Mouse (Mus musculus) lung, embryonic 14.5 days (tissue): ENCODE results near the gene Cacna2d1. TPM values are rescaled to one million over a fixed set of nuclear protein-coding genes. Genes with fewer than 3 reads are reported as not detected.

Source experiments
- ATAC-seq: fragments of 200-750 bp; cut with Nextera tagmentation; 2 replicates; pipeline ENCODE4 v1.8.0; 2017; ENCODE audit warnings: mild to moderate bottlenecking, moderate TSS enrichment, moderate library complexity; ENCODE audit not compliant: insufficient read depth
- DNase-seq: peaks from one replicate; pipeline ENCODE4 v3.0.0-alpha.2; 2015
- H3K27ac ChIP-seq: fragments of 300-500 bp; sonication (generic); 2 replicates; pipeline ENCODE4 v1.5.1; 2014; ENCODE audit warnings: low read depth, mild to moderate bottlenecking, moderate library complexity
- H3K27me3 ChIP-seq: fragments of 300-500 bp; sonication (generic); 2 replicates; pipeline ENCODE4 v1.6.1; 2014; ENCODE audit warnings: low read length, control low read depth; ENCODE audit not compliant: insufficient read depth
- H3K36me3 ChIP-seq: fragments of 300-500 bp; sonication (generic); 2 replicates; pipeline ENCODE4 v1.6.1; 2014; ENCODE audit warnings: control low read depth; ENCODE audit not compliant: insufficient read depth
- H3K4me1 ChIP-seq: fragments of 300-500 bp; sonication (generic); 2 replicates; pipeline ENCODE4 v1.6.1; 2014; ENCODE audit warnings: antibody characterized with exemption, control low read depth; ENCODE audit not compliant: insufficient read depth
- H3K4me2 ChIP-seq: fragments of 300-500 bp; sonication (generic); 2 replicates; pipeline ENCODE4 v1.6.1; 2014; ENCODE audit warnings: mild to moderate bottlenecking
- H3K4me3 ChIP-seq: fragments of 300-500 bp; sonication (generic); 2 replicates; pipeline ENCODE4 v1.5.1; 2014; ENCODE audit warnings: low read depth, low read length
- H3K9ac ChIP-seq: fragments of 300-500 bp; sonication (generic); 2 replicates; pipeline ENCODE4 v1.6.1; 2014
- H3K9me3 ChIP-seq: fragments of 300-500 bp; sonication (generic); 2 replicates; pipeline ENCODE4 v1.6.1; 2016; ENCODE audit warnings: low read depth, low read length, control low read depth
- CTCF ChIP-seq: IDR thresholded peaks from 2 replicates; pipeline ENCODE4 v1.5.1; 2016; ENCODE audit warnings: antibody characterized with exemption, low read depth
- WGBS: fragments of 180-500 bp; shearing (Covaris S2); extraction: QIAGEN DNeasy Blood & Tissue Kit; methylation state at CpG from one replicate; pipeline ENCODE4 v1.1.7; 2014; 5-methylcytosine and 5-hydroxymethylcytosine counted together
- polyA plus RNA-seq: library from polyadenylated mRNA; unstranded; fragments of >200 nt; fragmentation: Nextera tagmentation; extraction: Ambion mirVana; gene quantifications from 2 replicates; pipeline ENCODE4 v1.2.1, GENCODE M21; 2014

Gene Cacna2d1
- polyA plus RNA-seq, 1 experiment from 2014 or later: 15.6 TPM

DNA sequence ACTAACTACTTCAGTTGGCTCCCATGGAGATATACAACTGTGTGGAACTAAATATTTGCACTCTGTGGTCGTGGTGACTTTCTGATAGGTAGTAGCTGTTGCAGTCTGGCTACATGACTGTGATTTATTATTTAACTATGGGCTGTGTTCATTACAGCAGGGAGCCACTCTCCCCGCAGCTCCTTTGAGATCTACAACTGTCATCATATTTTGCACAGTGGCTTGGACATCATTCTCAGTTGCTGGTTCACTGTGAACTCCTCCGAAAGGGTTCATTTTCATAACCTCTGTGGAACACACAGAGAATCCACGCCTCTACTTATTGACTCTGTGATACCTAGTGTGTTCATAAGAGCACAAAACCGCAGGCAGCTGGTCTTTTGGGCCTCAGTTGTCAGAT is 128.3 kb downstream of the Cacna2d1 start:
- Histone ChIP-seq H3K4me1 (no peaks in the 10 kb centered on the region), H3K4me3 (no peak overlapping the region), H3K9ac (no peak overlapping the region), H3K9me3 (no peaks in the 10 kb centered on the region), H3K4me2 (no peak overlapping the region), H3K36me3 (no peaks in the 10 kb centered on the region), H3K27ac (no peak overlapping the region), H3K27me3 (no peaks in the 10 kb centered on the region)
- no peak for TF ChIP-seq CTCF
- no peak for DNase-seq
- WGBS: 32% methylated on average over 5 of the region's 5 CpGs
- no peak for ATAC-seq

DNA sequence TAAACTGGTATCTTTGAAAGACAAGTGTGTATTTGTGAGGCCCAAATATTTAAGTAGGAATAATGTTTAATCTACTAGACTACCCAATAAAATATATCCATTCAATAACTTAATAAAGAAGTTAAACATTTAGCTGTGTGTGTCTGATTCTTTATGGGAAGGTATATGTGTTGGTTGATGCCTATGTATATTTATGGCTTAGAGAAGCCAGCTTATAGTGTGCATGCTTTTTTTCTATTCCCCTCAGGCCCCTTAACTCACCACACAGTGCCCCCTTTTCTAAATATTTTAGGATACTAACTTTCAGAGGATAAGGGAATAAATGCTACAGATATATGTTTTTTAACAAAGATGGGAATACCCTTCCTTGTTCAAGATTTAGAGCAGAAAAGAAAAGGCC is 128.8 kb downstream of the Cacna2d1 start:
- DNase-seq (no peak), ATAC-seq (no peak)
- H3K4me1 ChIP-seq: no peaks in the 10 kb centered on the region
- no peak for TF ChIP-seq CTCF
- H3K9me3 ChIP-seq: no peaks in the 10 kb centered on the region
- H3K36me3 ChIP-seq: no peaks in the 10 kb centered on the region
- no peaks in the 10 kb centered on the region for H3K27me3 ChIP-seq
- H3K27ac ChIP-seq: no peak overlapping the region
- H3K9ac ChIP-seq: no peak overlapping the region
- no peak overlapping the region for H3K4me2 ChIP-seq
- no peak overlapping the region for H3K4me3 ChIP-seq

DNA sequence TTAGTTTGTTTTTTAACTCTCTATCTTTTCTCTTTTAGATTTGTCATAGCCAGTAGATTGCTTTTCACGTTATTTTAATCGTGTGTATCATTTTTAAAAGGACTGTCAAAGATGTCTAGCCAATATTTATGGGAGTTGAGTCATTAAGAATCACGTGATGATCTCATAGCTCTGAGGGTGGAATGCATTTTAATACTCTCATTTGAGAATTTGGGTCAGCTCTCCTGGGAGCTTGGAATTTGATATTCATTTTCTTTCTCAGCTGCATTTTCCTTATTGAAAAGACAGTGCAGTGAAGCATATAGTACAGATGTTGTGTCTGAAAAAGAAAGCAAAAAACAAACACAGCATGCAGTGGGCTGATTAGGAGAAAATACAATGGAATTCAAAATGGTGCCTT is 129.5 kb downstream of the Cacna2d1 start:
- WGBS: 63% methylated on average over 3 of the region's 3 CpGs
- no peak overlapping the region for H3K27ac ChIP-seq
- ATAC-seq: no peak

DNA sequence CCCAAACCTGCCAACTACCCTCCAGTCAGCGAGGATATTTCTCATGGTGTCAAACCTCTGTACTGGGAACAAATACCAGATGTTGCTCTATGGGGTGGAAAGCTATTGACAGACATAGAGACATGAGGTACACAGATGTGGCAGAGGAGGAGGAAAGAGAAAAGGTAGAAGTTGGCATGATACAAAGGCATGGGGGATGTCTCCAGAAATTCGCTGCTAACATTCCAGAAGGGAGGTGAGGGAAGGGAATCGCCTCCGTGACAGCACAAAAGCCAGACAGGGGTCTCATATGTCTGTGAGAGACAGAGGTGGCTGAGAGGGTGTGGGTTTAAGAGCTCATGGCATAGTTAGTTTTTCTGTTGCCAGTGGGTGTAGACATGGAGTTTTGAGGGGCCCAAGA is 131.3 kb downstream of the Cacna2d1 start:
- Histone ChIP-seq H3K27me3 (no peaks in the 10 kb centered on the region), H3K9me3 (no peaks in the 10 kb centered on the region), H3K27ac (no peak overlapping the region), H3K4me3 (no peak overlapping the region), H3K9ac (no peak overlapping the region), H3K36me3 (no peaks in the 10 kb centered on the region), H3K4me1 (no peaks in the 10 kb centered on the region), H3K4me2 (no peak overlapping the region)
- no peak for DNase-seq
- 86% methylated on average over 4 of the region's 4 CpGs for WGBS
- TF ChIP-seq CTCF: no peak
- ATAC-seq: no peak

More for the DNA sequence above, 129.5 kb downstream of the Cacna2d1 start:
- no peak for DNase-seq
- Histone ChIP-seq H3K4me3 (no peak overlapping the region), H3K27me3 (no peaks in the 10 kb centered on the region), H3K4me1 (no peaks in the 10 kb centered on the region), H3K4me2 (no peak overlapping the region), H3K36me3 (no peaks in the 10 kb centered on the region), H3K9ac (no peak overlapping the region), H3K9me3 (no peaks in the 10 kb centered on the region)
- TF ChIP-seq CTCF: no peak

DNA sequence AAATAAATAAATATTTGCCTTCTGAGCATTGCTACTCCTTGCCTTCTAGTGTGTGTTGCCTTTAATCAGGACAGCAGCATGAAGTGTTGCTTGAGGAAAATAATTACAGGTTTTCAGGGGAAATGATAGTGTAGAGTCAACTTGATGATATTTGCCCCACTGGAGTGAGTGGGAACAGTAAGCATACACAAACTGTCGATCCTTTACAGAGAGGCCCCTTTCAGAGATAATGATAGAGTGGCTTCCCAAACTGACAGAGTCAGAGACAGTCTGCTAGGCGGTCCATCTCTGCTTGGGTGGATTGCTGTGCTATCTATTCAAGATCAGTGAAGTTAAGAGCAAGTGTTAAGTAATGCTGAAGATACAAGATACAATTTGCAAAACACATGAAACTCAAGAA is 147.8 kb downstream of the Cacna2d1 start:
- Histone ChIP-seq H3K4me2 (no peak overlapping the region), H3K27ac (no peak overlapping the region), H3K9me3 (no peaks in the 10 kb centered on the region), H3K4me1 (no peaks in the 10 kb centered on the region), H3K9ac (no peak overlapping the region), H3K4me3 (no peak overlapping the region), H3K36me3 (no peaks in the 10 kb centered on the region), H3K27me3 (no peaks in the 10 kb centered on the region)
- DNase-seq (no peak), ATAC-seq (no peak)
- TF ChIP-seq CTCF: no peak
- WGBS: 58% methylated on average over 2 of the region's 2 CpGs

DNA sequence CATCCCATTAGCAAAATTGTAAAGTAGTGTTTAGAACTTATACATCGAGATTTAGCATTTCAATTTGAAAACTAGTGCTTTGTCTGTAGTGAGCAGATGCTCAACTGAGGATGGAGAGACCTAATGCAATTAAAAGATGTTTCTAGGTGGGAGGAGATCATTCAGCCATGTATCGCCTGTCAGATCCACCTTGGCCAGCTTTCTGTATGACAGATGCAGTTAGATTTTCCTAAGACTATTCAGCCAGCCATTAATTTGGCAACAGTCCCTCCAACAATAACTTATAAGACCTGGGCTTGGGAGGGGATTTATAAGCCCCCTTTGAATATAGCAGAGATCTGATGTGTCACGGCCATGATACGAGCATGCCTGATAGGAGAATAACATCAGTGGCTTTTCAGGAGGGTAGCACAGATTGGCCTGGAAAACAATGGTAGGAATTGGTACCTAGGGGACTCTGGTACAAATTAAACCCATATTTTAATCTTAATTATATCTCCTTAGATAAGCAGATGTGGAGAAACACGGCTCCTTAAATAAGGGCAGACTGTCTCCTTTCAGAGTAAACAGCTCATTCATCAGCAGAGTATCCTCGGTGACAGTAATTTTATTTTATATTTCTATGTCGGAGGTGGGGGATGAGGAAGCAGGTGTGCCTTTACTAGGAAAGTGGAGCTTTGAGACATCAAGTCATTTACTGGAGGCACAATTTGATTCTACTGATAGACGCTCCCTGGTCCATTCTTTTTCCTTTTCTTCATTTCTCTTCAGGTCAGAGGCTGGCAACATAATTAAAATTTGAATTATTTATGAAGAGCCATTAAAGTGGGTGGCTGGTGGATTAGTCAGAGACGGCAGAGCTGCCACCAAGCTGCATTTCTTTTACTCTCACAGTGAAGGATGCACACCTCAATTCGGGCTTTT is 152.8 kb downstream of the Cacna2d1 start:
- Histone ChIP-seq H3K4me3 (no peak overlapping the region), H3K9ac (no peak overlapping the region), H3K27me3 (no peaks in the 10 kb centered on the region)

DNA sequence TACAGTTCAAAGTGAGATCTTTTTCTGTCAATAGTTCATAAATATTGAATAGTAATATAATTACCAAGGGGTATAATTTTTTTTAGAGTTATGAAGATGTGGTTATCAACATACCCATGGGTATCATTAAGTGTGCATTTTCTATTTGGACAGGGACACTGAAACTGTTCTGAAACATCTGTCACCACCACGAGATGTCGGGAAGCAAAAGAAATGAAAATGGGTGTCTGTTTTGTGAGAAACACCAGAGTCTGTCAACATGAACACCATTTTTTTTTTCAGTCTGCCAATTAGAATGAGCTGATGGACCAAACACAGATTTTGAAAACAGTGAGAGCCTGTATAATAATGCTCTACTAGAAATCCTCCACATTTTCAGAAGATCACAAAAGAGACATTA is 153.5 kb downstream of the Cacna2d1 start:
- Histone ChIP-seq H3K9me3 (no peaks in the 10 kb centered on the region), H3K27me3 (no peaks in the 10 kb centered on the region), H3K4me2 (no peak overlapping the region), H3K36me3 (no peaks in the 10 kb centered on the region), H3K27ac (no peak overlapping the region), H3K4me3 (no peak overlapping the region), H3K9ac (no peak overlapping the region), H3K4me1 (no peaks in the 10 kb centered on the region)
- no peak for TF ChIP-seq CTCF
- 63% methylated on average over 2 of the region's 2 CpGs for WGBS
- ATAC-seq: no peak
- no peak for DNase-seq

More for the DNA sequence above, 152.8 kb downstream of the Cacna2d1 start:
- Histone ChIP-seq H3K36me3 (no peaks in the 10 kb centered on the region), H3K4me1 (no peaks in the 10 kb centered on the region), H3K4me2 (no peak overlapping the region), H3K9me3 (no peaks in the 10 kb centered on the region), H3K27ac (no peak overlapping the region)
- ATAC-seq (no peak), DNase-seq (no peak)
- 71% methylated on average over 10 of the region's 10 CpGs for WGBS
- no peak for TF ChIP-seq CTCF
